Mouse (Mus musculus): ENCODE results near the gene Chst12.

DNA sequence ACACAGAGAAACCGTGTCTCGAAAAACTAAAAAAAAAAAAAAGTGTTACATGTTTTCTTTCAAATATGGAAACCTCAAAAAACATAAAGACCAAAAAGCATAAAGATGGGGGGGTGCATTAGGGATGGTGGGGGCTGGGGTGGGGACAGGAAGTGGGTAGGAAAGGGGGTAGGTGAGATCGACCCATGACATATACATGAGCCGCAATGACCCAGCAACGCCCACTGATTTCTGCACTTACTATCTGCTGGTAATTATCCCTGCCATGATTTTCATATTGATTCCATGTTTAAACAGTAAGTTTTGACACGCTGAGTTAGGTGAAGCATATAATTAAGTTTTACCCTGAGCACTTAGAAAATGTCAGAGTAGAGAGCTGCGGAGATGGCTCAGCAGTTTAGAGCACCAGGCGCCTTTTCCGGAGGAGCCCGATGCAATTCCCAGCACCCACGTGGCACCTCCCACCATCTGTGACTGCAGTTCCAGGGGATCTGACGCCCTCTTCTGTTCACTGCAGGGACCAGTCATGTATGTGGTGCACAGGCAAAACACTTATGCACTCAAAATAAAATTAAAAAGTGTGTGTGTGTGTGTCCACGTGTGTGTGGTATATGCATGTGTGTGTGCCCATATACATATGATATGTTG is 65.0 kb downstream of the Chst12 start:
- TF ChIP-seq CTCF (IDR thresholded peaks at IDR 0.05; ENCODE audit: insufficient read depth, low read length) (no peak), POLR2A (IDR thresholded peaks at IDR 0.05; ENCODE audit: borderline replicate concordance, extremely low read depth, low read depth, low read length) (no peak)
